Mouse (Mus musculus): ENCODE measurements at regions not wholly inside any gene's neighbourhood (a gene's known extent, or its start where the extent isn't known, plus 50 kb on each side); places are given as distances from the start of the nearest gene placed in this dataset.

GRCm38 (mm10) chr5:12093680-12094079, 175.8 kb downstream of the 4933402N22Rik start:
- no peak for TF ChIP-seq POLR2A (IDR thresholded peaks at IDR 0.05; ENCODE audit: borderline replicate concordance, extremely low read depth, low read depth, low read length)
- TF ChIP-seq CTCF (IDR thresholded peaks at IDR 0.05; ENCODE audit: insufficient read depth, low read length) = no peak
- 64% methylated on average over 1 of the region's 1 CpGs for WGBS
- H3K4me3 ChIP-seq (replicated peaks; ENCODE audit: extremely low read depth, low read depth, low read length) = no peak overlapping the region
- no peaks in the 10 kb centered on the region for H3K4me1 ChIP-seq (ENCODE audit: control insufficient read depth, insufficient read depth, low read length)
- no peak for DNase-seq

GRCm38 (mm10) chr5:12116587-12117354, 198.9 kb downstream of the 4933402N22Rik start:
- WGBS = 45% methylated on average over 5 of the region's 5 CpGs
- no peak for DNase-seq
- TF ChIP-seq POLR2A (IDR thresholded peaks at IDR 0.05; ENCODE audit: borderline replicate concordance, extremely low read depth, low read depth, low read length) (no peak), CTCF (IDR thresholded peaks at IDR 0.05; ENCODE audit: insufficient read depth, low read length) (no peak)
- Histone ChIP-seq H3K4me1 (ENCODE audit: control insufficient read depth, insufficient read depth, low read length) (no peaks in the 10 kb centered on the region), H3K4me3 (replicated peaks; ENCODE audit: extremely low read depth, low read depth, low read length) (no peak overlapping the region)

GRCm38 (mm10) chr5:12124935-12125334, 207.1 kb downstream of the 4933402N22Rik start:
- 86% methylated on average over 5 of the region's 5 CpGs for WGBS
- DNase-seq = no peak
- TF ChIP-seq CTCF (IDR thresholded peaks at IDR 0.05; ENCODE audit: insufficient read depth, low read length) = no peak
- TF ChIP-seq POLR2A (IDR thresholded peaks at IDR 0.05; ENCODE audit: borderline replicate concordance, extremely low read depth, low read depth, low read length) = no peak
- Histone ChIP-seq H3K4me1 (ENCODE audit: control insufficient read depth, insufficient read depth, low read length) (no peaks in the 10 kb centered on the region), H3K4me3 (replicated peaks; ENCODE audit: extremely low read depth, low read depth, low read length) (no peak overlapping the region)

- Histone ChIP-seq H3K4me3 (replicated peaks; ENCODE audit: extremely low read depth, low read depth, low read length) (no peak overlapping the region), H3K4me1 (ENCODE audit: control insufficient read depth, insufficient read depth, low read length) (no peaks in the 10 kb centered on the region)
- TF ChIP-seq POLR2A (IDR thresholded peaks at IDR 0.05; ENCODE audit: borderline replicate concordance, extremely low read depth, low read depth, low read length) (no peak), CTCF (IDR thresholded peaks at IDR 0.05; ENCODE audit: insufficient read depth, low read length) (no peak)
- 62% methylated on average over 4 of the region's 4 CpGs for WGBS
- DNase-seq = no peak
Observed at GRCm38 (mm10) chr5:12127484-12128265, 209.8 kb downstream of the 4933402N22Rik start.

- TF ChIP-seq CTCF (IDR thresholded peaks at IDR 0.05; ENCODE audit: insufficient read depth, low read length) = no peak
- no peak for TF ChIP-seq POLR2A (IDR thresholded peaks at IDR 0.05; ENCODE audit: borderline replicate concordance, extremely low read depth, low read depth, low read length)
- no peak overlapping the region for H3K4me3 ChIP-seq (replicated peaks; ENCODE audit: extremely low read depth, low read depth, low read length)
- no peaks in the 10 kb centered on the region for H3K4me1 ChIP-seq (ENCODE audit: control insufficient read depth, insufficient read depth, low read length)
- no peak for DNase-seq
Observed at GRCm38 (mm10) chr5:12138961-12139360, 221.1 kb downstream of the 4933402N22Rik start.

- no peak for DNase-seq
Observed at GRCm38 (mm10) chr5:12153295-12153694, 229.9 kb upstream of the Sema3d start.

GRCm38 (mm10) chr5:12154551-12155091, 228.6 kb upstream of the Sema3d start:
- H3K4me1 ChIP-seq (ENCODE audit: control insufficient read depth, insufficient read depth, low read length) = no peaks in the 10 kb centered on the region
- H3K4me3 ChIP-seq (replicated peaks; ENCODE audit: extremely low read depth, low read depth, low read length) = no peak overlapping the region
- DNase-seq = no peak
- TF ChIP-seq CTCF (IDR thresholded peaks at IDR 0.05; ENCODE audit: insufficient read depth, low read length) (no peak), POLR2A (IDR thresholded peaks at IDR 0.05; ENCODE audit: borderline replicate concordance, extremely low read depth, low read depth, low read length) (no peak)
- 25% methylated on average over 3 of the region's 3 CpGs for WGBS

More at GRCm38 (mm10) chr5:12153295-12153694, 229.9 kb upstream of the Sema3d start:
- TF ChIP-seq CTCF (IDR thresholded peaks at IDR 0.05; ENCODE audit: insufficient read depth, low read length) (no peak), POLR2A (IDR thresholded peaks at IDR 0.05; ENCODE audit: borderline replicate concordance, extremely low read depth, low read depth, low read length) (no peak)
- 31% methylated on average over 4 of the region's 4 CpGs for WGBS
- H3K4me1 ChIP-seq (ENCODE audit: control insufficient read depth, insufficient read depth, low read length) = no peaks in the 10 kb centered on the region
- H3K4me3 ChIP-seq (replicated peaks; ENCODE audit: extremely low read depth, low read depth, low read length) = no peak overlapping the region

- no peak for DNase-seq
- TF ChIP-seq CTCF (IDR thresholded peaks at IDR 0.05; ENCODE audit: insufficient read depth, low read length) (no peak), POLR2A (IDR thresholded peaks at IDR 0.05; ENCODE audit: borderline replicate concordance, extremely low read depth, low read depth, low read length) (no peak)
- WGBS = 54% methylated on average over 1 of the region's 1 CpGs
- Histone ChIP-seq H3K4me3 (replicated peaks; ENCODE audit: extremely low read depth, low read depth, low read length) (no peak overlapping the region), H3K4me1 (ENCODE audit: control insufficient read depth, insufficient read depth, low read length) (no peaks in the 10 kb centered on the region)
Observed at GRCm38 (mm10) chr5:12191681-12192080, 191.5 kb upstream of the Sema3d start.

- no peak for DNase-seq
- H3K4me1 ChIP-seq (ENCODE audit: control insufficient read depth, insufficient read depth, low read length) = no peaks in the 10 kb centered on the region
- TF ChIP-seq CTCF (IDR thresholded peaks at IDR 0.05; ENCODE audit: insufficient read depth, low read length) = no peak
- TF ChIP-seq POLR2A (IDR thresholded peaks at IDR 0.05; ENCODE audit: borderline replicate concordance, extremely low read depth, low read depth, low read length) = no peak
- H3K4me3 ChIP-seq (replicated peaks; ENCODE audit: extremely low read depth, low read depth, low read length) = no peak overlapping the region
- whole genome bisulfite sequencing = 67% methylated on average over 1 of the region's 1 CpGs
Observed at GRCm38 (mm10) chr5:12207452-12207851, 175.7 kb upstream of the Sema3d start.

Measured in lung, adult 2 months (tissue).